Comparison of ENCODE assay signal across 12 mouse cellular contexts in genomic region chr6:136931246-136931645, GRCm38 (mm10). TPM values are rescaled to one million over a fixed set of nuclear protein-coding genes. Genes with fewer than 3 reads are reported as not detected.
DNase-seq lines count a peak whose midpoint lies in the region; ATAC-seq lines count a peak whose summit lies in the region.
"Had no signal": no experiment of that assay in that cellular context is flagged by ENCODE, and none has a peak within 500 bp of the region (broad histone marks: within the 10 kb centered on the region; RNA-seq: fewer than 3 reads in every experiment).

No protein-coding gene starts in this region.

- H3K27ac ChIP-seq in heart, embryonic 12.5 days (ENCODE audit: poor library complexity, severe bottlenecking): peak overlapping the region; percentile 82
- no peak overlapping the region for H3K27ac ChIP-seq in midbrain, embryonic 14.5 days (replicated peaks; ENCODE audit: low read depth, low read length)
- H3K27ac ChIP-seq in midbrain, embryonic 10.5 days (replicated peaks): no peak overlapping the region
- H3K27ac ChIP-seq in embryonic facial prominence, embryonic 15.5 days (replicated peaks): peak overlapping the region; percentile 48
- peak overlapping the region; percentile 79 for H3K27ac ChIP-seq in liver, embryonic 15.5 days (replicated peaks)
- H3K27ac ChIP-seq: neural tube, embryonic 13.5 days had no signal

- peaks cover 23% of the 10 kb centered on the region for H3K36me3 ChIP-seq in heart, embryonic 12.5 days
- no peaks in the 10 kb centered on the region for H3K36me3 ChIP-seq in midbrain, embryonic 14.5 days (ENCODE audit: control insufficient read depth, insufficient read depth, low read length)
- H3K36me3 ChIP-seq in midbrain, embryonic 10.5 days: no peaks in the 10 kb centered on the region
- H3K36me3 ChIP-seq in embryonic facial prominence, embryonic 15.5 days: no peaks in the 10 kb centered on the region; the same call in 1 of the 2 replicates
- no peaks in the 10 kb centered on the region for H3K36me3 ChIP-seq in liver, embryonic 15.5 days (replicated peaks)
- H3K36me3 ChIP-seq: neural tube, embryonic 13.5 days had no signal

- WGBS in heart, embryonic 12.5 days: 73% methylated on average over 13 of the region's 13 CpGs
- WGBS in midbrain, embryonic 14.5 days: 87% methylated on average over 13 of the region's 13 CpGs
- 90% methylated on average over 13 of the region's 13 CpGs for WGBS in midbrain, embryonic 10.5 days
- WGBS in embryonic facial prominence, embryonic 15.5 days: 82% methylated on average over 13 of the region's 13 CpGs
- whole genome bisulfite sequencing in liver, embryonic 15.5 days (ENCODE audit: insufficient replicate concordance): 52% methylated on average over 13 of the region's 13 CpGs

- no peak for ATAC-seq in heart, embryonic 12.5 days (ENCODE audit: insufficient number of reproducible peaks, low FRiP score)
- ATAC-seq in midbrain, embryonic 14.5 days (ENCODE audit: low FRiP score, low TSS enrichment): no peak
- no peak for ATAC-seq in embryonic facial prominence, embryonic 15.5 days (ENCODE audit: insufficient number of reproducible peaks, low FRiP score, low TSS enrichment, low read depth)
- ATAC-seq in liver, embryonic 15.5 days (ENCODE audit: insufficient read depth): 0 out of 2 replicates have a peak, but pooled peaks have one; percentile 43

- H3K9me3 ChIP-seq in heart, embryonic 12.5 days (replicated peaks): no peaks in the 10 kb centered on the region
- no peaks in the 10 kb centered on the region for H3K9me3 ChIP-seq in midbrain, embryonic 14.5 days (ENCODE audit: control insufficient read depth, low read length)
- no peaks in the 10 kb centered on the region for H3K9me3 ChIP-seq in midbrain, embryonic 10.5 days (replicated peaks)
- no peaks in the 10 kb centered on the region for H3K9me3 ChIP-seq in embryonic facial prominence, embryonic 15.5 days (replicated peaks)
- H3K9me3 ChIP-seq in liver, embryonic 15.5 days (replicated peaks): no peaks in the 10 kb centered on the region
- H3K9me3 ChIP-seq: neural tube, embryonic 13.5 days had no signal

- peaks cover 24% of the 10 kb centered on the region for H3K4me1 ChIP-seq in heart, embryonic 12.5 days (replicated peaks)
- H3K4me1 ChIP-seq in midbrain, embryonic 14.5 days (ENCODE audit: control insufficient read depth, insufficient read depth, low read length): peaks cover 4% of the 10 kb centered on the region; the same call in 1 of the 2 replicates
- H3K4me1 ChIP-seq in midbrain, embryonic 10.5 days: peaks cover 5% of the 10 kb centered on the region; the same call in 1 of the 2 replicates
- peaks cover 18% of the 10 kb centered on the region; the same call in 1 of the 2 replicates for H3K4me1 ChIP-seq in embryonic facial prominence, embryonic 15.5 days
- H3K4me1 ChIP-seq in liver, embryonic 15.5 days (replicated peaks): peaks cover 21% of the 10 kb centered on the region

- no peak for DNase-seq in heart, adult 9 months (ENCODE audit: low spot score in 2 of 2)
- peak; percentile 37 for DNase-seq in midbrain, embryonic 14.5 days
- no peak for DNase-seq in midbrain, embryonic 10.5 days (ENCODE audit: low spot score)
- DNase-seq in embryo, embryonic 10.5 days (ENCODE audit: low spot score): no peak
- DNase-seq in adrenal gland, postnatal 25 days: no peak

- no peak overlapping the region for H3K4me2 ChIP-seq in heart, embryonic 12.5 days
- no peak overlapping the region for H3K4me2 ChIP-seq in midbrain, embryonic 14.5 days (ENCODE audit: low read length)
- no peak overlapping the region for H3K4me2 ChIP-seq in embryonic facial prominence, embryonic 15.5 days (replicated peaks)
- H3K4me2 ChIP-seq in liver, embryonic 15.5 days: peak overlapping the region; percentile 50
- H3K4me2 ChIP-seq: neural tube, embryonic 13.5 days had no signal

- H3K9ac ChIP-seq in heart, embryonic 12.5 days: 0 out of 2 replicates have a peak overlapping the region, but pooled peaks have one; percentile 1
- H3K9ac ChIP-seq in midbrain, embryonic 14.5 days (replicated peaks; ENCODE audit: low read length): no peak overlapping the region
- H3K9ac ChIP-seq in embryonic facial prominence, embryonic 15.5 days: no peak overlapping the region
- H3K9ac ChIP-seq in liver, embryonic 15.5 days: no peak overlapping the region; the same call in 1 of the 2 replicates

- no peaks in the 10 kb centered on the region for H3K27me3 ChIP-seq in heart, embryonic 12.5 days (replicated peaks)
- H3K27me3 ChIP-seq in midbrain, embryonic 14.5 days (ENCODE audit: control insufficient read depth, insufficient read depth, low read length): no peaks in the 10 kb centered on the region
- no peaks in the 10 kb centered on the region for H3K27me3 ChIP-seq in midbrain, embryonic 10.5 days (ENCODE audit: low read depth, poor library complexity, severe bottlenecking)
- no peaks in the 10 kb centered on the region for H3K27me3 ChIP-seq in embryonic facial prominence, embryonic 15.5 days
- H3K27me3 ChIP-seq in liver, embryonic 15.5 days: no peaks in the 10 kb centered on the region
- H3K27me3 ChIP-seq: neural tube, embryonic 13.5 days had no signal

- H3K4me3 ChIP-seq in heart, embryonic 12.5 days: no peak overlapping the region
- H3K4me3 ChIP-seq in midbrain, embryonic 14.5 days (replicated peaks; ENCODE audit: low read depth, low read length): no peak overlapping the region
- no peak overlapping the region for H3K4me3 ChIP-seq in midbrain, embryonic 10.5 days
- no peak overlapping the region for H3K4me3 ChIP-seq in embryonic facial prominence, embryonic 15.5 days (replicated peaks)
- no peak overlapping the region for H3K4me3 ChIP-seq in liver, embryonic 15.5 days (replicated peaks)
- H3K4me3 ChIP-seq: neural tube, embryonic 13.5 days had no signal

RNA-seq across cellular contexts. Expression of gene Pde6h, which starts 7.6 kb away (rescaled TPM):
- polyA plus RNA-seq in heart, embryonic 12.5 days (2016; fragmentation: Nextera tagmentation; extraction: Ambion mirVana): 0.22 TPM in 1 of 2 replicates, not detected in the other
- polyA plus RNA-seq in midbrain, embryonic 14.5 days (2014; fragmentation: Nextera tagmentation; extraction: Ambion mirVana): not detected in 2 replicates
- polyA plus RNA-seq in midbrain, embryonic 10.5 days (2016; fragmentation: Nextera tagmentation; extraction: Ambion mirVana): not detected in 2 replicates
- not detected in 2 replicates for polyA plus RNA-seq in embryonic facial prominence, embryonic 15.5 days (2015; fragmentation: Nextera tagmentation; extraction: Ambion mirVana)
- not detected in 2 replicates for polyA plus RNA-seq in liver, embryonic 15.5 days (2015; fragmentation: Nextera tagmentation; extraction: Ambion mirVana)
- total RNA-seq in adrenal gland, postnatal 25 days (2021): 0.39 TPM in 1 of 2 replicates, not detected in the other
- total RNA-seq: gastrocnemius, adult 18-20 months had no signal
- polyA plus RNA-seq: adrenal gland, adult 2 months; neural tube, embryonic 13.5 days had no signal

RNA-seq across cellular contexts. Expression of gene Erp27, which starts 9.3 kb away (rescaled TPM):
- 0.98 and 1.0 TPM in 2 replicates for polyA plus RNA-seq in heart, embryonic 12.5 days (2016; fragmentation: Nextera tagmentation; extraction: Ambion mirVana)
- not detected in 2 replicates for polyA plus RNA-seq in midbrain, embryonic 14.5 days (2014; fragmentation: Nextera tagmentation; extraction: Ambion mirVana)
- not detected in 2 replicates for polyA plus RNA-seq in midbrain, embryonic 10.5 days (2016; fragmentation: Nextera tagmentation; extraction: Ambion mirVana)
- 0.60 and 0.80 TPM in 2 replicates for polyA plus RNA-seq in embryonic facial prominence, embryonic 15.5 days (2015; fragmentation: Nextera tagmentation; extraction: Ambion mirVana)
- polyA plus RNA-seq in liver, embryonic 15.5 days (2015; fragmentation: Nextera tagmentation; extraction: Ambion mirVana): 0.28 and 0.74 TPM in 2 replicates
- total RNA-seq in adrenal gland, postnatal 25 days (2021): not detected in 2 replicates
- total RNA-seq: adrenal gland, adult 2 months; gastrocnemius, adult 18-20 months; left cerebral cortex, postnatal 36 days had no signal
- polyA plus RNA-seq: adrenal gland, adult 2 months; neural tube, embryonic 13.5 days had no signal

RNA-seq across cellular contexts. Expression of gene Arhgdib, which starts 10.5 kb away (rescaled TPM):
- polyA plus RNA-seq in heart, embryonic 12.5 days (2016; fragmentation: Nextera tagmentation; extraction: Ambion mirVana): 93.8 and 99.8 TPM in 2 replicates
- polyA plus RNA-seq in midbrain, embryonic 14.5 days (2014; fragmentation: Nextera tagmentation; extraction: Ambion mirVana): 7.0 and 16.6 TPM in 2 replicates
- 25.0 and 26.0 TPM in 2 replicates for polyA plus RNA-seq in midbrain, embryonic 10.5 days (2016; fragmentation: Nextera tagmentation; extraction: Ambion mirVana)
- 140 and 145 TPM in 2 replicates for polyA plus RNA-seq in embryonic facial prominence, embryonic 15.5 days (2015; fragmentation: Nextera tagmentation; extraction: Ambion mirVana)
- polyA plus RNA-seq in liver, embryonic 15.5 days (2015; fragmentation: Nextera tagmentation; extraction: Ambion mirVana): 162 and 172 TPM in 2 replicates
- total RNA-seq in adrenal gland, postnatal 25 days (2021): 15.7 and 21.7 TPM in 2 replicates

RNA-seq across cellular contexts. Expression of gene Mgp, which starts 55.6 kb away (rescaled TPM):
- 139 TPM in 2 replicates for polyA plus RNA-seq in heart, embryonic 12.5 days (2016; fragmentation: Nextera tagmentation; extraction: Ambion mirVana)
- polyA plus RNA-seq in midbrain, embryonic 14.5 days (2014; fragmentation: Nextera tagmentation; extraction: Ambion mirVana): 0.65 and 3.5 TPM in 2 replicates
- polyA plus RNA-seq in midbrain, embryonic 10.5 days (2016; fragmentation: Nextera tagmentation; extraction: Ambion mirVana): 1.1 and 1.5 TPM in 2 replicates
- polyA plus RNA-seq in embryonic facial prominence, embryonic 15.5 days (2015; fragmentation: Nextera tagmentation; extraction: Ambion mirVana): 211 and 283 TPM in 2 replicates
- polyA plus RNA-seq in liver, embryonic 15.5 days (2015; fragmentation: Nextera tagmentation; extraction: Ambion mirVana): 3.3 and 6.3 TPM in 2 replicates
- 77.2 and 83.9 TPM in 2 replicates for total RNA-seq in adrenal gland, postnatal 25 days (2021)

Comparison
In these comparisons a context has a peak if more than half of its experiments do, and no peak if none do; other contexts are left out.
1. H3K27ac ChIP-seq: peak in heart, embryonic 12.5 days (single experiment), embryonic facial prominence, embryonic 15.5 days (single experiment) and liver, embryonic 15.5 days (single experiment); none in midbrain, embryonic 14.5 days (single experiment) and midbrain, embryonic 10.5 days (single experiment).